Mouse (Mus musculus): Measurements from ENCODE around the gene Lonp2. TPM values are rescaled to one million over a fixed set of nuclear protein-coding genes. Genes with fewer than 3 reads are reported as not detected.
A peak's percentile ranks its signal among the peaks of the same experiment; 100 is the strongest.

Lonp2 gene
- 10 to 100 TPM; 41.8 to 46.5 TPM for total RNA-seq (2021)
- long read RNA-seq, experiment 1, transcript Lonp2-201 (15 exons, 2,860 nt): major isoform, 23 of 35 reads
- long read RNA-seq, experiment 1, partial matches to known transcripts: 6 of 35 reads
- long read RNA-seq, experiment 1, other reads (novel, unspliced or antisense): 3 of 35 reads
- long read RNA-seq, experiment 2, transcript Lonp2-201 (15 exons, 2,860 nt): major isoform, 42 of 52 reads
- long read RNA-seq, experiment 2, partial matches to known transcripts: 5 of 52 reads
- long read RNA-seq, experiment 2, other reads (novel, unspliced or antisense): 2 of 52 reads

- peak; percentile 99 for DNase-seq
Observed at GRCm38 (mm10) chr8:86623911-86624731, at the start of gene Lonp2. Gene Lonp2 (plus strand): TSS chr8:86624043.

DNA sequence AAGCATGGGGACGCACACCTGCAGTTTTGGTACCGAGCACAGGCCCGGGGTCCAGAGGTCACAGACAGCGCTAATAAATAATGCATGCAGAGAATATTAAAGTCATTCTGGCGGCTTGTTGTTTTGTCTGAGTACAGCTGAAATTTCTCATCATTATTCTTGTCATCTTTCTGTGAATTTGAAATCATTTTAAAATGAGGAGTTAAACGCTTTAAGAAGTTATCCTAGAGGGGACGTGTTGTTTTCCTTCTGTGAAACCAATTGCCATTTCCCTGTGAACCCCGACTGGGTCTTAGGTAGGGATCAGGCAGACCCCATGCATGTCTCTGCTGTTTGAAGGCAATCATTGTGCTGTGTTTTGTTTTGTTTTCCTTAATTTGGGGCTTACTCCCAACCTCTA, 46.3 kb upstream of the Lonp2 start:
- no peak for DNase-seq

GRCm38 (mm10) chr8:86578076-86578475, 45.8 kb upstream of the Lonp2 start:
- DNase-seq: peak; percentile 24

DNA sequence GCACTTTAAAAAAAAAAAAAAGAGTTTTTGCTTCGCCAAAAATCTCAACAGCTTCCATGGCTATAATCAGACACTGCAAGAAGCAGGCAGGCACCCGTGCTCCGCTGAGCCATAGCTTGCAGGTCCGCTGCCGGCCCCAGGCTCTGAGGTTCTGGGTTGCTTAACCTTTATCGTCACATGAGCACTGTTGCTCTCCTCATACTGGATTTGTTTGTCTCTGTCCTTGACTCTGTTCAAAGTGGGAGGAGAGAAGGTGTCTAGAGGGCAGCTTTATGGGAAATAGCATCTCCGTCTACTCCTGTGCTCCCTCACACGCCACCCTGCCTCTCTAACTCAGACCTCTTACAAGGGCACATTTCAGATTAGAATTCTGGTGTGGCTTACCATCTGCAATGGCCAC, 45.1 kb upstream of the Lonp2 start:
- DNase-seq: no peak

GRCm38 (mm10) chr8:86580458-86580857, 43.4 kb upstream of the Lonp2 start, which contains the start of gene Abcc12:
Gene Abcc12 (minus strand): TSS chr8:86580686.
- no peak for DNase-seq

GRCm38 (mm10) chr8:86581921-86582331, 41.9 kb upstream of the Lonp2 start:
- no peak for DNase-seq

- DNase-seq: peak; percentile 48
Observed at GRCm38 (mm10) chr8:86585118-86585517, 38.7 kb upstream of the Lonp2 start.

- peak; percentile 64 for DNase-seq
Observed at GRCm38 (mm10) chr8:86585532-86585931, 38.3 kb upstream of the Lonp2 start.

GRCm38 (mm10) chr8:86586058-86586457, 37.8 kb upstream of the Lonp2 start:
- DNase-seq: no peak

GRCm38 (mm10) chr8:86586642-86587041, 37.2 kb upstream of the Lonp2 start:
- DNase-seq: no peak

DNA sequence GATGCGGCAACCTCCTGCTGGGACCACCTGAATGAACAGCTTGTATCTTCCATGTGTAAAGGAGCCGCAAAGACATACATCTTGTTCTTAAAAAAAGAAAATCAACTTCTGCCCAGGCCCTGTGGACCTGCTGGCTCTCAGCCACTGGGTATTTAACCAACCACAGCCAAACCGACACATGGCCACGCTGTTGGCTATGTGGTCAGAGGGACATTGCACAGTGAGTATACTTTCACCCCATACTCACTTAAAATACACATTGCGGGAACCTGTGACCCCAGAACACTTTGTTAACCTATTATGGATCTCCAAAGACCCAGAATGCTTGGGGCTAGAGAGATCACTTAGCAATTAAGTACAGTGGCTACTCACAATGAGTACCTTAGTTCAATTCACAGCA, 35.5 kb upstream of the Lonp2 start:
- no peak for DNase-seq

GRCm38 (mm10) chr8:86593099-86593498, 30.7 kb upstream of the Lonp2 start:
- no peak for DNase-seq

- DNase-seq: no peak
Observed at GRCm38 (mm10) chr8:86594159-86594796, 29.6 kb upstream of the Lonp2 start.

DNA sequence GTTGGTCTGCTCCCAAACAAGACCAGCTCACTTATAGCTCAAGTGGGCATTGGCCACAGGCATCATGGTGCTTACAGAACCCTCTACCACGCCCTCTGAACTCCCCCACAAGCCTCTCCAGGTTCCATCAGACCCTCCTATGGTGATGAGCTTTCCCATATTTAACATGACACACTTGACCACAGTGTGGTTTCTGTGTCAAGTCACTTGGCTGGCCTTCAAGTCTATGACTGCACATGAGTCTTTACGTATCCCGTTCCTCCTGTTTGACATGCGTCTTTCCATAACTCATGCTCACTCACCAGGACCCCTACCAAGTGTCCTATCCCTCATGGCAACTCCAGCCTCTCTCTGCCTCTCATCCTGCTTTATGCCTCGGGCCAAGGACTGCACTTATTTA, 28.2 kb upstream of the Lonp2 start:
- no peak for DNase-seq

GRCm38 (mm10) chr8:86597681-86598080, 26.2 kb upstream of the Lonp2 start:
- DNase-seq: no peak

DNA sequence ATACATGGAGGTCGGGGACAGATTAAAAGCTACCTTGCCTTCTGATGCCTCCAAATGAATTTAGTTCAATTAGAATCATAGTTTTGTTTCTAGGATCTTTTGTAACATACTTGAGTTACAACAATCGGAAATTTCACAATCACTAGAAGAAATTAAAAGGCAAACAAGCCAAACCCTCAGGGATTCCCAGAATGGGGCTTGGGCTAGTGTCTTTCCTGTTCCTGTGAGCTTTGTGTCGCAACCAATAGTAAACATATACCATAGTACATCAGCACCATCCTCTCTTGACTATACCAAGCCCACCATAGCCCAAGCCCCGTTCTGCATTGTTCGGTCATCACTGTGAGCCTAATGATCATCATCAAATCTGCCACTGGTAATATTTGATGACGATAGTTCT, 24.5 kb upstream of the Lonp2 start:
- DNase-seq: no peak

GRCm38 (mm10) chr8:86600311-86600710, 23.5 kb upstream of the Lonp2 start:
- DNase-seq: no peak

- DNase-seq: no peak
Observed at GRCm38 (mm10) chr8:86603174-86603573, 20.7 kb upstream of the Lonp2 start.

DNA sequence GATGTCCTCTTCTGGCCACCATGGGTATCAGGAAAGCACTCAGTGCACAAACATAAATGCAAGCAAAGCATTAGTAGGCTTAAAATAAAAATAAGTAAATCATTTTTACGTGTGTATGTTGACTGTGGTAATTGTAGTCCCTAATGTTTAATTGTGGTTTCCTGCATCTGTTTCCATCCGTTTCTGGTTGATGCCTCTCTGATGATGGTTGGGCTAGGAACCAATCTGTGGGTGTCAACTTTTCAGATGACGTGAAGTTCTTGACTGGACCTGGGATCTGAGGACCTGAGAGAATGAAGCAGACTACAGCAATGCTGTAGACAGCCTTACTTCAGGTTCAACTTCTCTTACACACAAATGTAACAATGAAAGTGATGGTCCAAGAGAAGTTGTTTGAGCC, 19.2 kb upstream of the Lonp2 start:
- no peak for DNase-seq

DNA sequence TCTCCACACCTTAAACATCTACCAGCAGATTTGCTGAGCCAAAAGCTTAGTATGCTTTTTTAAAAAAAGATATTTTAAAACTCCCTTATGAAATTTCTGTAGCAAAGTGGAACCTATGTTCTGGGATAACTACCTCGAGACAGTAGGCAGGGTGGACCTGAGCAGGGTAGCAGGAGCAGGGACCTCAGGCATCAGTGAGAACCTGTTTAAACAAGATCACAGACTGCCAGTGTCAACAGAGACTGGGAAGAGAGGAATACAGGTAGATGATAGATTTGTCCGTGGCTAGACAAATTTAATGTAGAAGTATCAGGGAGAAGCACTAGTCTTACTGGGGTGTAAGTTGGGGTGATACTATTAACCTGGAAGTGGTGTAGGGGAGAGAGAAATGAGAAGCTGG, 10.0 kb upstream of the Lonp2 start:
- DNase-seq: no peak

- no peak for DNase-seq
Observed at GRCm38 (mm10) chr8:86615095-86615769, 8.6 kb upstream of the Lonp2 start.

GRCm38 (mm10) chr8:86617759-86618387, 6.0 kb upstream of the Lonp2 start:
- DNase-seq: no peak
